Mouse (Mus musculus): Measurements from ENCODE around the gene Tm7sf2.

The Tm7sf2 gene

DNA sequence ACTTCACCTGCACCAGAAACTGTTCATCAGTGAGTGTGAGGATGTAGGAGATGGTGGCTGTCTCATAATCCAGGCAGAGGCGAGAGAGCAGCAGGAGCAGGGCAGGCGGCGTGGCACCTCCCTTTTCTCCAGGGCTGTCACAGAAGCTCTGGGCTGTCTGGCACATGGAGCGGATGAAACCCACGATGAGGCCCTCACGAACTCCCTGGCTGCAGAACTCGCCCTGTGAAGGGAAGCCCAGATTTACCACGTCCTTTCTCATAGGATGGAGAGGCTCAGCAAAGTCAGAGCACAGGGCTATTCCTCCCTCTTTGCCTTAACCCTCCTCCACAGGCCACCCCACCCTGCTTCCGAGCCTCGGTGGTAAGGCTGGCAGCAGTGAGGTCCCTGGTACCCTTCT lies 1.7 kb upstream of the Tm7sf2 start:
- no peak for DNase-seq (ENCODE audit: low spot score in 2 of 2)

- no peak for DNase-seq (ENCODE audit: low spot score in 2 of 2)
Measured at GRCm38 (mm10) chr19:6068951-6069350, 778 bp upstream of the Tm7sf2 start.

DNA sequence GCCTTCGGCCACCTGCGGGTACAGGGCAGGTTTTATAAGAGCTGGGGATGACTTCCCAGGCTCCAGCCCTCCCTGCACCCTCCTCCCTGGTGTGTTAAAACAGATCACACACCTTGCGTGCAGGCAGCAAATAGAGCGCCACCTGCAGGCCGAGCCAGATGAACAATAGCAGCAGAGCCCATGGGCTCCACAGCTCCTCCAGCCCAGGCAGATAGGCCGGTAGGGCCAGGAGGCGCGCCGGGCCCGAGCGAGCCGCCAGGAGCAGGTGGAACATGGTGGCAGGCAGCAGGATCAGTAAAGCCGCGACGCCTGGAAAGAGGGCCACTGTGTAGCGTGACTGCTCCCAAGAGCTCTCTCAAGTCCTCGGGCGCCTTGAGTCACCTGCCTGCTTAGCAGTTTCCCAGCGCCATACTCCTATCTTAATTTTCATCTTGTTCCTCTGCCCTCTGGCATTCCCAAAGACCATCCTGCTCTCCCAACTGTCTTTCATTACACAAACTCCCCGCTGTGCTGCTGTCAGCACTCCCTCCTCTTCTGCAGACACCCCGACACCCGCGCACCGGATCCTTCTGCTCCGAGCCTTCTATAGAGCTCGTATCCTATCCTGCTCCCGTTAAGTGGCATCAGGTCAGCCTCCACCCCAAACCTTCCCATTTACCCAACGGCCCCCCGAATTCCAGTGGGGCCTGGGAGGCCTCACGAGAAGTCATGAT lies 1.0 kb downstream of the Tm7sf2 start:
- peak; percentile 82 to 86 for DNase-seq (ENCODE audit: low spot score in 2 of 2)

- no peak for DNase-seq (ENCODE audit: low spot score in 2 of 2)
Measured at GRCm38 (mm10) chr19:6066571-6066970, 1.6 kb downstream of the Tm7sf2 start.

DNA sequence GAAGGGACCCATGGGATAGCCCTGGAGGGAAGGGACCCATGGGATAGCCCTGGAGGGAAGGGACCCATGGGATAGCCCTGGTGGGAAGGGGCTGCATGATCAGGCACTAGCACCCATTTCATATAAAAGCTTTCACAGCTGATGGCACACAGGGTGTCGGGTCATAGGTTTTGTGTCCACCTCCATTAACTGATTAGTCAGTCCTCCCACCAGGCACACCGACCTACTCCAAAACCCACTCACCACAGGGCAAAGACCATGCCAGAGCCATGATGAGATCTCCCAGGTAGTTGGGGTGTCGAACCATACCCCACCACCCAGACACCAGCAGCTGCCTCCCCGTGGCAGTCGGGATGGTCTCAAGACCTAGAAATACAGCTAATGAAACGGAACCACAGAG lies 5.1 kb downstream of the Tm7sf2 start:
- DNase-seq (ENCODE audit: low spot score in 2 of 2) = no peak

DNA sequence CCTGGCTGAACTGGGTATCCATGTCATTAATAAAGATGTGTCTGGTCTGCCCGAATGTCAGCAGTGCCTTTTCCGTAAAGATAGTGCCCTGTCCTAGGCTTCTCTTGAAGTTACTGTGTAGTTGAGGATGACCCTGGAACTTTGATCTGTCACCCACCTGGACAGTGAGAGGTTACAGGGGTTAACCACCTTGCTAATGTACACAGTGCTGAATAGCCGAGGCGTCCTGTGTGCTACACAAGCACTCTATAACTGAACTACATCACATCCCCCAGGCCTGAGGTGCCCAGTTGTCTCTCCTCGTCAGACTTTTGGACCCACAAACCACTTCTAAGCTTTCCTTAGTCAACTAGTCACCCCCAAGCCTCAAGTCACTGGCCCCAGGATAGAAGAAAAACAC lies 5.8 kb downstream of the Tm7sf2 start:
- DNase-seq (ENCODE audit: low spot score in 2 of 2) = no peak

GRCm38 (mm10) chr19:6061641-6062302 lies 6.4 kb downstream of the Tm7sf2 start:
- DNase-seq (ENCODE audit: low spot score in 2 of 2) = peak in 1 of 2 experiments; percentile 36

DNA sequence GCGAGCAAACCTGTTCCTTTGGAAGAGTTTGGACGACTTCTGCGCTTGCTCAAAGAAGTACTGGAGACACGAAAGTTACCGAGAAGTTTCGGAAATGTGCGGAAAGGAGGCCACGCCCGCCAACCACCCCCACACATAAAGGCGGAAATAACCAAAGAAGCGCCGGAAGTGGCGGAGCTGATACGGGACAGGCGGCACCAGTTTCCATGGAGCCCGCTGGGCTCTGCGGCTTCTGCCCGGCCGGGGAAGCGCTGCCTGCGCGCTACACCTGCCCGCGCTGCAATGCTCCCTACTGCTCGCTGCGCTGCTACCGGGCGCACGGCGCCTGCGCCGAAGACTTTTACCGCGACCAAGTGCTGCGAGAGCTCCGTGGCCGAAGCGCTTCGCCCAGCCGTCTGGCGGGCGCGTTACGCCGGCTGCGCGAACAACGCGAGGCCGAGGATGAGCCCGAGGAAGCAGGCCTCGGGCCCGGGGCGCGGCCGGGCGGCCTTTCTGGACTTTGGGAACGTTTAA lies 7.1 kb downstream of the Tm7sf2 start, which contains the start of gene Znhit2:
Znhit2 (plus strand) TSS at position 172 of the 513 bp plus-strand sequence.
- peak; percentile 75 to 87 for DNase-seq (ENCODE audit: low spot score in 2 of 2)

GRCm38 (mm10) chr19:6058966-6059365 lies 9.2 kb downstream of the Tm7sf2 start:
- DNase-seq (ENCODE audit: low spot score in 2 of 2) = no peak

DNA sequence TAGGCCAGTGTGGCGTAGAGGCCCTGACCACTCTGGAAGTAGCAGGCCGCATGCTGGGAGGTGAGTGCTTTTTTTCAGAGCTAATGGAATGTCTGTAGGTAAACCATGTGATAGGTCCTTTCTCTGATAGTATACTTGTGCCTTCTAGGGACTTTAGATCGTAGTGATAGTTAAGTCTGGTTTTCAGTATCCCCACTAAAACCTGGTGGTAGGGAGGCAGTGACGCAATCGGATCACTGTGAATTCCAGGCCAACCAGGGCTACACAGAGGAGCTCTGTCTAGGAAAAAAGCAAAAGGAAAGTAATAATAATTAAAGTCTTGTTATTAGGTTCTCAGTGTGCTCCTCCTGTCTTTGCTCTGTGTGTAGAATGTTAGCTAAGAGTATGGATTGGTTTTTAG lies 9.7 kb downstream of the Tm7sf2 start:
- DNase-seq (ENCODE audit: low spot score in 2 of 2) = no peak

DNA sequence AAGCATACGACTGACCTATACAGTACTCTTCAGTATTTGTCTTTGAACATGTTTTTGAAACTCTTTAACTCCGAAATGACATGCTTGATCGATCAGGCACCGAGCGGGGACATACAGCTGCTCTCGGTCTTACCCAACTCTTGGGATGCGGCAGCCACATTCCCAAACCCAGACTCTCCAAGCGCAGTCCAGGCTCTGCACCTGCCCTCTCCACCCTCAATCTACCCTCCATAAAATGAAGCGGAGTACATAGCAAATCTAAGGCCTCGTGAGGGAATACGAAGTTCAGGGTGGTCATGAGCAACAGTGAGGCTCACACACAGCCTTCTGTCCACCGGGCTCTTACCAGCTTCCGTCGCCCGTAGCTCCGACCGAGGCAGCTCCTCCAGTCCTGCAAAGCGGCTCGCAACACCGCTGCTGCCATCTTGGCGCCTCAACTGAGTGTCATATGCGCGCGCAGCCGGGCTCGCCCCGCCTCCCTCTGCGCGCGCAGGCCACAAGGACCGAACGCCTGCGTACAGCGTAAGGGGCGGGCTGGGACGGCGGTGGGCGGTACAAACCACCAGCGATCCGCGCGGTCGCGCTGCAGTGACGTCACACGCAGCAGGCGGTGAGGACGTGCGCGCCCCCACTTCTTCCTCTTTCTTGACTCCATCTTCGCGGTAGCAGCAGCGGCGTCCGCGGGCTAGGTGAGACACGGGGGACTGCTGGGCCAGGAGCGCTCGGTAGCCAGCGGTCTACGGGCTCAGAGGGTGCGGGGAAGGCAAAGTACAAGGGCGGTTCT lies 10.7 kb downstream of the Tm7sf2 start, which contains the start of the genes Mrpl49 and Fau:
Mrpl49 (minus strand) TSS at position 473 of the 784 bp plus-strand sequence.
Fau (plus strand) TSS at position 532 of the 784 bp plus-strand sequence.
- DNase-seq (ENCODE audit: low spot score in 2 of 2) = peak; percentile 98 to 99

DNA sequence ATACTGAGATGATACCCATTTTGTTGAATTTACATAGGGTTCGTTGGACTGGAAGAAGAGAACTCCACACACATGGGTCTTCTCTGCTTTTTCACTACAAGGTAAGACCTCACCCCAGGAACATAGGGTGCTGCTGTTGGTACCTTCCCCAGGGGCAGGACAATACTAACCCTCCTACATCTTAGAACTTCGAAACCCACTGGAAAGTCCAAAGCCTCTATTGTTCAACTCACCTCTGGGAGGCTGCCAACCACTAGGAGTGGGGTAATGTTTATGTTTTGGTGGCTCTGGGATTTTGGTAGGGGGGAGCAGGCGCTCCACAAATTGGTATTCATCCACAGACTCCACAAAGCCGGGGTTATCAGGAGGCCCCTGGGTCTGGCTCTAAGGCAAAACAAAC lies 11.5 kb downstream of the Tm7sf2 start:
- DNase-seq (ENCODE audit: low spot score in 2 of 2) = no peak

- no peak for DNase-seq (ENCODE audit: low spot score in 2 of 2)
Measured at GRCm38 (mm10) chr19:6054296-6054695, 13.9 kb downstream of the Tm7sf2 start.

GRCm38 (mm10) chr19:6052516-6052915 lies 15.7 kb downstream of the Tm7sf2 start:
- DNase-seq (ENCODE audit: low spot score in 2 of 2) = no peak

- no peak for DNase-seq (ENCODE audit: low spot score in 2 of 2)
Measured at GRCm38 (mm10) chr19:6048681-6049410, 19.3 kb downstream of the Tm7sf2 start.

DNA sequence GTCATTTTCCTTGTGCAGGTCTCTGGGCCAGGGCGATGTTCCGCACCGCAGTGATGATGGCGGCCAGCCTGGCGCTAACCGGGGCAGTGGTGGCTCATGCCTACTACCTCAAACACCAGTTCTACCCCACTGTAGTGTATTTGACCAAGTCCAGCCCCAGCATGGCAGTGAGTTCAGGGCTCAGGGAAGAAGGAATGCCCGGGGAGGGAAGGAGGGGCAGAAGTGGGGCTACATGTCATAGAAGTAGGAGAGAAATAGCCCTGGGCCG lies 20.3 kb downstream of the Tm7sf2 start:
- no peak for DNase-seq (ENCODE audit: low spot score in 2 of 2)

DNA sequence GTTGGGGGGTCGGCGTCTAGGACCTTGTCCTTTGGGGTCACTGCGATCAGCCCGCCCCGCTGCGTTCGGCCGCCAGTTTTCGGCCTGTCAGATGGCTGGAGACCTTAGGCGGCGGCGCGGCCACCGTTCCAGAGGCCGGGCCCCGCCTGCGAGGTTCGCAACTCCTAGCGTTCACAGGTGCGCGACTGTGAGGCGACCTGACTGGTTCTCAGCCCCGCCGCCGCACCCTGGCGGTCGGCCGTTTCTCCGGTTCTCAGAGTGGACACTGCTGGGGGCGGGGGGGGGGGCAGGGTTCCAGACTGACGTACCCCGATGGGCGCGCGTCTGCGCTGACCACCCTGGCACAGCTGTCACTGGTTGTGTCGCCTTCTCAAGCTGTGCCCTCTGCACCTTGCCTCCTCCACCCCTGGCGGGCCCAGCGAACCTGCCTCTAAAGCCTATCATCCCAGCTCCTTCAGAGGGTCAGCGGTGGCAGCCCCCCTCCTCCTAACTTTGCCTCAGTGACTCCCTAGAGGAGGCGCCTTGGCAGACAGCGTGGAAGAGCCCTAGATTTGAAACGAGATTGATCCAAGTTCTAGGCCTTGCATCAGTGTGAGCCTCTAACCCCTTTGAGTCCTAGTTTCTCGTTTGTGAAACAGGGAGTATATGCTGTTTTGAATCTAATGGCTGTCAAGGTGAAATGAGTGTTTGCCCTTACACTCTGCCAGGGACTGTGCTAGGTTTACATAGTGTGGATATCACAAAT lies 20.8 kb downstream of the Tm7sf2 start:
- no peak for DNase-seq (ENCODE audit: low spot score in 2 of 2)

- peak; percentile 81 to 87 for DNase-seq (ENCODE audit: low spot score in 2 of 2)
Measured at GRCm38 (mm10) chr19:6046294-6047153, 21.6 kb downstream of the Tm7sf2 start, which contains the start of gene Syvn1. Gene Syvn1 (plus strand): TSS chr19:6046576.

- no peak for DNase-seq (ENCODE audit: low spot score in 2 of 2)
Measured at GRCm38 (mm10) chr19:6045366-6046293, 22.5 kb downstream of the Tm7sf2 start.

Measured in cerebellum, postnatal 4 days (tissue).